Mouse (Mus musculus) induced T-regulatory cell, adult 2 months (primary cell): ENCODE measurements around the gene Fastkd1.
"Not testable (repeated sequence)": the region's sequence is repeated elsewhere in the genome, so short reads cannot be mapped to it uniquely, and the experiment has no call there.

Source experiments
- DNase-seq: peaks from one replicate; pipeline ENCODE4 v3.0.0-alpha.2; 2012; ENCODE audit warnings: low read depth

The Fastkd1 gene

GRCm38 (mm10) chr2:69712981-69713625 lies at the start of gene Fastkd1:
TSS of gene Fastkd1 (minus strand) at chr2:69713516.
- peak; percentile 91 for DNase-seq

GRCm38 (mm10) chr2:69760980-69761379 lies 47.7 kb upstream of the Fastkd1 start:
- DNase-seq, result no peak

- no peak for DNase-seq
These were observed 31.8 kb upstream of the Fastkd1 start for GRCm38 (mm10) chr2:69745091-69745490.

- no peak for DNase-seq
These were observed 10.2 kb upstream of the Fastkd1 start for GRCm38 (mm10) chr2:69723519-69723825.

- DNase-seq, result peak; percentile 96
These were observed 9.6 kb upstream of the Fastkd1 start for GRCm38 (mm10) chr2:69722650-69723518.

GRCm38 (mm10) chr2:69722273-69722649 lies 8.9 kb upstream of the Fastkd1 start, which contains the start of gene Ppig:
TSS of gene Ppig (plus strand) at chr2:69722545.
- no peak for DNase-seq

- no peak for DNase-seq
These were observed 5.8 kb upstream of the Fastkd1 start for GRCm38 (mm10) chr2:69719121-69719520.

- peak; percentile 28 for DNase-seq
These were observed 3.2 kb upstream of the Fastkd1 start for GRCm38 (mm10) chr2:69716483-69716882.

GRCm38 (mm10) chr2:69714126-69714525 lies 810 bp upstream of the Fastkd1 start:
- DNase-seq, result peak; percentile 13

GRCm38 (mm10) chr2:69713626-69714014 lies 304 bp upstream of the Fastkd1 start:
- no peak for DNase-seq

GRCm38 (mm10) chr2:69712171-69712570 lies 1.1 kb downstream of the Fastkd1 start:
- peak; percentile 60 for DNase-seq

GRCm38 (mm10) chr2:69700446-69700845 lies 12.9 kb downstream of the Fastkd1 start:
- no peak for DNase-seq

GRCm38 (mm10) chr2:69693501-69693900 lies 19.8 kb downstream of the Fastkd1 start:
- DNase-seq, result peak; percentile 14

GRCm38 (mm10) chr2:69690843-69691242 lies 22.5 kb downstream of the Fastkd1 start:
- no peak for DNase-seq

GRCm38 (mm10) chr2:69690214-69690613 lies 23.1 kb downstream of the Fastkd1 start:
- no peak for DNase-seq

- DNase-seq, result no peak
These were observed 28.8 kb downstream of the Fastkd1 start for GRCm38 (mm10) chr2:69684488-69684887.

GRCm38 (mm10) chr2:69683036-69683805 lies 30.1 kb downstream of the Fastkd1 start:
- no peak for DNase-seq

- DNase-seq, result no peak
These were observed 31.4 kb downstream of the Fastkd1 start for GRCm38 (mm10) chr2:69681931-69682330.

GRCm38 (mm10) chr2:69679990-69680389 lies 33.3 kb downstream of the Fastkd1 start:
- peak; percentile 44 for DNase-seq

GRCm38 (mm10) chr2:69677215-69677614 lies 36.1 kb downstream of the Fastkd1 start:
- DNase-seq, result not testable (repeated sequence)

- DNase-seq, result peak; percentile 35
These were observed 36.6 kb downstream of the Fastkd1 start for GRCm38 (mm10) chr2:69676713-69677112.

- DNase-seq, result no peak
These were observed 38.0 kb downstream of the Fastkd1 start for GRCm38 (mm10) chr2:69675266-69675665.

- DNase-seq, result no peak
These were observed 39.6 kb downstream of the Fastkd1 start for GRCm38 (mm10) chr2:69673723-69674122.
